Mouse (Mus musculus) cerebellum, adult 18-20 months (tissue): ENCODE results near the gene Eci3.

ENCODE experiments used
- DNase-seq, 2 experiments: peaks; one replicate each; pipeline ENCODE4 v3.0.0; 2021

Eci3 gene

GRCm38 (mm10) chr13:34934931-34935644 is 28.5 kb downstream of the Eci3 start:
- DNase-seq, result no peak

- DNase-seq, result no peak
Measured at GRCm38 (mm10) chr13:34924210-34924609, 39.4 kb downstream of the Eci3 start, which contains the start of the genes Fam217a and 4933417A18Rik. TSS of gene Fam217a (minus strand) at chr13:34924310. TSS of gene 4933417A18Rik (plus strand) at chr13:34924409.

- DNase-seq, result no peak
Measured at GRCm38 (mm10) chr13:34916520-34917167, 47.0 kb downstream of the Eci3 start.

DNA sequence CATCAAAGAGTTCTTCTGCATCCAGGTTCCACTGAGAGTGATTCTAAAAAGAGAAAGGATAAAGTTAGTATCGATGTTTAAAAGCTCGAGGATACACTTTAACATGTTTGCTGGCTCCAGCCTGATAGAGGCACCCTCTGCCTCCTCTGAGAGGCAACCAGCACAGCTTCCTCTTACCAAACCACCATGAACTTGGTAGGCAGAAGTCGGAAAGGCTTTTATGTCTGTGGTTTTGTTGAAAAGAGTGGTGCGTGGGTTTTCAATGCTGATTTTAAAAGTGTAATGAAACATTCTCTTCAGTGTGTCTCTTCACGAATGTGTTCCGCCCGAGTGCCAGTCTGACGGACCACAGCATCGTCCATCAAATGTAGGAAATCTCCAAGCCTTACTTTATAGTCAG is 49.0 kb downstream of the Eci3 start:
- no peak for DNase-seq
